Mouse (Mus musculus): ENCODE measurements around the gene Kcnab3.

DNA sequence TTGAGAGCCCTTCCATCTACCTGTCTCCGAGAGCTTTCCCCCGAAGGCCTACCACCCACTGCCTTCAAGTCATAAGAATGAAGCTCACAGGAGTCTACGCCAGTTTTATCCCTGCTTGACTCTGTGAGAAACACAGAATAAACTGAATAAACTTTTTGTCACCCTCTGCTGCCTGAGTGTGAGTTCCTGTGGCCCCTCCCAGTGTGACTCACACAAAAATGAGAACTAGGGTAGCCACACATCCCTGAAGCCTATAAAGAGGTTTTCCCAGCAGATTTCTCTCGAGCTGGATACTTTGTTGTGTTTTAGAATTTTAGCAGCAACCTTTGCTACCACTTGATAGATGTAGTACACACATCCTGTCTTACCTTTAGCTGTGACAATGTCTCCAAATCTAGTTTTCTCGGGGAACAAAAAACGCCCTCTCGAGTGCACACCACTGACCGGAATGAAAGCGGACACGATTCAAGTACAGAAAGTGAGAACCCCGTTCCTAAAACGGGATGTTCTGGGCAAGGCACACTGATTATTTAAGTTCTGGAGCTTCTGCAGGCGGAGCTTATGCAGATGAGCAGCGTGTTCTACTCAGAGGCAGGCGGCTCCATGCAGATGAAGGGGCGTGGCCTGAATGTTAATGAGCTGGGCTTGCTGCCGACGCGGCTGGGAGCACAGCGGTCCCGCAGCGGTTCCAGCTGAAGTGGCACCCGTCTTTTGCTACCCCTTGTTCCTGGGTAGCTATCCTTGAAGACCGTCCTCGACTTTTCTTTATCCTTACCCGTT lies at the start of gene Kcnab3:
- TF ChIP-seq CTCF (conservative IDR thresholded peaks at IDR 0.05; ENCODE audit: low read length) (no peak), POU5F1 (IDR thresholded peaks at IDR 0.05; ENCODE audit: borderline replicate concordance, low read length) (no peak)

All from E14TG2a.4 (cell line).